Mouse (Mus musculus): ENCODE measurements at regions not wholly inside any gene's neighbourhood (a gene's known extent, or its start where the extent isn't known, plus 50 kb on each side); places are given as distances from the start of the nearest gene placed in this dataset.

- DNase-seq (ENCODE audit: extremely low read depth, low read depth, low spot score): peak; percentile 1
- TF ChIP-seq CTCF (IDR thresholded peaks at IDR 0.05; ENCODE audit: low read depth, low read length): no peak
- Histone ChIP-seq H3K4me1 (ENCODE audit: control insufficient read depth, insufficient read depth, low read length) (no peaks in the 10 kb centered on the region), H3K79me2 (ENCODE audit: control insufficient read depth, insufficient read depth, low read length) (no peaks in the 10 kb centered on the region), H3K36me3 (ENCODE audit: control insufficient read depth, insufficient read depth, low read length) (no peaks in the 10 kb centered on the region), H3K27ac (replicated peaks; ENCODE audit: insufficient read depth, low read depth, low read length) (no peak overlapping the region), H3K9ac (ENCODE audit: low read depth, low read length) (no peak overlapping the region), H3K4me3 (ENCODE audit: insufficient read depth, low read depth, low read length) (no peak overlapping the region), H3K27me3 (ENCODE audit: control insufficient read depth, insufficient read depth, low read length) (no peaks in the 10 kb centered on the region)
- WGBS: 90% methylated on average over 4 of the region's 4 CpGs
Measured at GRCm38 (mm10) chr8:87049196-87049595, 164.1 kb upstream of the N4bp1 start.

GRCm38 (mm10) chr8:87046590-87046989 lies 161.5 kb upstream of the N4bp1 start:
- H3K4me1 ChIP-seq (ENCODE audit: control insufficient read depth, insufficient read depth, low read length): no peaks in the 10 kb centered on the region
- no peak overlapping the region for H3K27ac ChIP-seq (replicated peaks; ENCODE audit: insufficient read depth, low read depth, low read length)
- H3K4me3 ChIP-seq (ENCODE audit: insufficient read depth, low read depth, low read length): no peak overlapping the region
- no peaks in the 10 kb centered on the region for H3K27me3 ChIP-seq (ENCODE audit: control insufficient read depth, insufficient read depth, low read length)
- WGBS: 81% methylated on average over 4 of the region's 4 CpGs
- no peak for DNase-seq (ENCODE audit: extremely low read depth, low read depth, low spot score)
- TF ChIP-seq POLR2A (IDR thresholded peaks at IDR 0.05; ENCODE audit: extremely low read depth, insufficient read depth, low read length): no peak
- TF ChIP-seq CTCF (IDR thresholded peaks at IDR 0.05; ENCODE audit: low read depth, low read length): no peak
- H3K36me3 ChIP-seq (ENCODE audit: control insufficient read depth, insufficient read depth, low read length): no peaks in the 10 kb centered on the region
- no peak overlapping the region for H3K9ac ChIP-seq (ENCODE audit: low read depth, low read length)
- no peaks in the 10 kb centered on the region for H3K79me2 ChIP-seq (ENCODE audit: control insufficient read depth, insufficient read depth, low read length)

GRCm38 (mm10) chr8:87043016-87043415 lies 158.0 kb upstream of the N4bp1 start:
- no peaks in the 10 kb centered on the region for H3K36me3 ChIP-seq (ENCODE audit: control insufficient read depth, insufficient read depth, low read length)
- TF ChIP-seq POLR2A (IDR thresholded peaks at IDR 0.05; ENCODE audit: extremely low read depth, insufficient read depth, low read length): no peak
- no peak for TF ChIP-seq CTCF (IDR thresholded peaks at IDR 0.05; ENCODE audit: low read depth, low read length)
- no peak overlapping the region for H3K9ac ChIP-seq (ENCODE audit: low read depth, low read length)
- H3K4me1 ChIP-seq (ENCODE audit: control insufficient read depth, insufficient read depth, low read length): no peaks in the 10 kb centered on the region
- no peaks in the 10 kb centered on the region for H3K79me2 ChIP-seq (ENCODE audit: control insufficient read depth, insufficient read depth, low read length)
- no peak for DNase-seq (ENCODE audit: extremely low read depth, low read depth, low spot score)
- no peak overlapping the region for H3K27ac ChIP-seq (replicated peaks; ENCODE audit: insufficient read depth, low read depth, low read length)
- H3K4me3 ChIP-seq (ENCODE audit: insufficient read depth, low read depth, low read length): no peak overlapping the region
- WGBS: 63% methylated on average over 5 of the region's 5 CpGs
- 0 out of 2 replicates have a peak, but pooled peaks cover 1% of the 10 kb centered on the region for H3K27me3 ChIP-seq (ENCODE audit: control insufficient read depth, insufficient read depth, low read length)

- no peak overlapping the region for H3K4me3 ChIP-seq (ENCODE audit: insufficient read depth, low read depth, low read length)
- peaks cover 4% of the 10 kb centered on the region; the same call in 1 of the 2 replicates for H3K27me3 ChIP-seq (ENCODE audit: control insufficient read depth, insufficient read depth, low read length)
- no peak overlapping the region for H3K9ac ChIP-seq (ENCODE audit: low read depth, low read length)
- no peak overlapping the region for H3K27ac ChIP-seq (replicated peaks; ENCODE audit: insufficient read depth, low read depth, low read length)
- no peaks in the 10 kb centered on the region for H3K4me1 ChIP-seq (ENCODE audit: control insufficient read depth, insufficient read depth, low read length)
- H3K79me2 ChIP-seq (ENCODE audit: control insufficient read depth, insufficient read depth, low read length): no peaks in the 10 kb centered on the region
- no peak for DNase-seq (ENCODE audit: extremely low read depth, low read depth, low spot score)
- WGBS: 4% methylated on average over 48 of the region's 48 CpGs
- TF ChIP-seq CTCF (IDR thresholded peaks at IDR 0.05; ENCODE audit: low read depth, low read length): no peak
- no peak for TF ChIP-seq POLR2A (IDR thresholded peaks at IDR 0.05; ENCODE audit: extremely low read depth, insufficient read depth, low read length)
- H3K36me3 ChIP-seq (ENCODE audit: control insufficient read depth, insufficient read depth, low read length): no peaks in the 10 kb centered on the region
Measured at GRCm38 (mm10) chr8:87037620-87038380, 152.7 kb upstream of the N4bp1 start.

- Histone ChIP-seq H3K79me2 (ENCODE audit: control insufficient read depth, insufficient read depth, low read length) (no peaks in the 10 kb centered on the region), H3K36me3 (ENCODE audit: control insufficient read depth, insufficient read depth, low read length) (no peaks in the 10 kb centered on the region), H3K4me1 (ENCODE audit: control insufficient read depth, insufficient read depth, low read length) (no peaks in the 10 kb centered on the region), H3K4me3 (ENCODE audit: insufficient read depth, low read depth, low read length) (no peak overlapping the region), H3K27ac (replicated peaks; ENCODE audit: insufficient read depth, low read depth, low read length) (no peak overlapping the region), H3K9ac (ENCODE audit: low read depth, low read length) (no peak overlapping the region), H3K27me3 (ENCODE audit: control insufficient read depth, insufficient read depth, low read length) (peaks cover 4% of the 10 kb centered on the region; the same call in 1 of the 2 replicates)
- DNase-seq (ENCODE audit: extremely low read depth, low read depth, low spot score): no peak
- 91% methylated on average over 10 of the region's 10 CpGs for WGBS
- TF ChIP-seq CTCF (IDR thresholded peaks at IDR 0.05; ENCODE audit: low read depth, low read length) (no peak), POLR2A (IDR thresholded peaks at IDR 0.05; ENCODE audit: extremely low read depth, insufficient read depth, low read length) (no peak)
Measured at GRCm38 (mm10) chr8:87035996-87036395, 150.9 kb upstream of the N4bp1 start.

GRCm38 (mm10) chr8:87028171-87028570 lies 143.1 kb upstream of the N4bp1 start:
- Histone ChIP-seq H3K4me1 (ENCODE audit: control insufficient read depth, insufficient read depth, low read length) (peaks cover 2% of the 10 kb centered on the region; the same call in 1 of the 2 replicates), H3K9ac (ENCODE audit: low read depth, low read length) (no peak overlapping the region), H3K36me3 (ENCODE audit: control insufficient read depth, insufficient read depth, low read length) (no peaks in the 10 kb centered on the region), H3K27me3 (ENCODE audit: control insufficient read depth, insufficient read depth, low read length) (no peaks in the 10 kb centered on the region), H3K79me2 (ENCODE audit: control insufficient read depth, insufficient read depth, low read length) (no peaks in the 10 kb centered on the region), H3K4me3 (ENCODE audit: insufficient read depth, low read depth, low read length) (no peak overlapping the region), H3K27ac (replicated peaks; ENCODE audit: insufficient read depth, low read depth, low read length) (no peak overlapping the region)
- TF ChIP-seq CTCF (IDR thresholded peaks at IDR 0.05; ENCODE audit: low read depth, low read length) (no peak), POLR2A (IDR thresholded peaks at IDR 0.05; ENCODE audit: extremely low read depth, insufficient read depth, low read length) (no peak)
- peak; percentile 73 for DNase-seq (ENCODE audit: extremely low read depth, low read depth, low spot score)
- WGBS: 23% methylated on average over 1 of the region's 1 CpGs
